Mouse (Mus musculus) central nervous system, embryonic 11.5 days (tissue): ENCODE results near the gene Muc16. TPM values are rescaled to one million over a fixed set of nuclear protein-coding genes. Genes with fewer than 3 reads are reported as not detected.

Experiments used
- polyA plus RNA-seq: library from polyadenylated mRNA; depleted of rRNA; stranded (reverse); fragments of >200 nt; gene quantifications from 2 replicates; pipeline ENCODE4 v1.2.3, GENCODE M21; 2012; rRNA removed

Gene Muc16
- 0.08 and 0.62 TPM in 2 replicates for polyA plus RNA-seq

DNA sequence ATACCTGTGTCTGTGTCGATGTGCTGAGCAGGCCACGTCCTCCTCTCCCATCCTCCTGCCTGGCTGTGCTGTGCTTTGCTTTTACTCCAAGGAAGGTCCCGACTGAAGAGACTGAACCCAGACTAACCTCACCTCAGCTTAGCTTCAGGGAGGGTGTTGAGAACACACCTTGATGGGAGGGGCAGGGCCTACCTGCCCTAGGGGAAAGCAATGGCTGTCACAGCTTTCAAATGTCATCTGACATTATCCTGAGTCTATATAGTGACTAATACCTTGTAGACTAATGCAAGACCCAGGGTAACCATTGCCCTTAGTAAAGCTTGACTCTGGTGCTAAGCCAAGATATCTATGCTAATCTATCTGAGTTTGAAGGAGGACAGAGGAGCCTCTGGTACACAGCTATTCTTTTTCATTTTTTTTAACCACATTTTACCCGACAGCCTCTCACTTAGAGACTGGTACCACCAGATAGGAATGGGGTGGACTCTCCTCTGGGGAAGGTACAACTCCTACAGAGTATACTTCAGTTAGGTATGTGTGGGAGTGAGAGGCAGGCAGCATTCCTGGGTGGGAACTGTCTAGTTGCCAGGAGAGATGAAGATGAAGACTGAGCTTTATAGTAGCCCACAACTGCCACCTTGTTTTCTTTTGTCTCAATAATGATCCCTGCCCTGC is at the start of gene Muc16:
Gene Muc16, minus strand, starts transcription at position 51 of the 675 bp plus-strand sequence.

DNA sequence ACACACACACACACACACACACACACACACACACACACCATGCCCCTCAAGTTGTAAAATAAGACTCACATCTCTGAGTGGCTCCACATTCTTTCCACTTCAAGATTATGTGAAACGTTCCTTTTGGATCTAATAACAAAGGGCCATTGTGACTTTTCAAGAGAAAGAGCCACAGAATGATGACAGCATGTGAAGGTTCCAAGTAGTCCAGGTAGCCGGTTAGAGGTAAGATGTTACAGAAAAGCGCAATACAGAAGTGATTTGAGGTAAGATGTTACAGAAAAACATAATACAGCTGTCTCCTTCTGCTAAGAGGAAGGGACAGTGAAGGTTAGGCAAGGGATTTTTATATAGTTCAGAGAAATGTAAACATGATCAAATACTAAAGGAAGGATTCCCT is 196.2 kb downstream of the Muc16 start, which contains the start of the genes Zfp558 and Mbd3l1:
Gene Zfp558, minus strand, starts transcription at position 101 of the 400 bp plus-strand sequence.
Gene Mbd3l1, plus strand, starts transcription at position 192 of the 400 bp plus-strand sequence.

Other genes starting within 250 kb of the Muc16 start
- not detected in 2 replicates for gene Mbd3l2, start 243.9 kb downstream of the Muc16 start, polyA plus RNA-seq
- 8.2 and 10.4 TPM in 2 replicates for gene Zfp558, start 196.3 kb downstream of the Muc16 start, polyA plus RNA-seq
- gene Mbd3l1, start 196.2 kb downstream of the Muc16 start, polyA plus RNA-seq, result not detected in 2 replicates
- gene Olfr24, start 89.5 kb upstream of the Muc16 start, polyA plus RNA-seq, result not detected in 2 replicates
- gene Olfr828, start 145.0 kb upstream of the Muc16 start, polyA plus RNA-seq, result not detected in 2 replicates
- not detected in 2 replicates for gene Olfr829, start 180.4 kb upstream of the Muc16 start, polyA plus RNA-seq
- gene Olfr830, start 200.2 kb upstream of the Muc16 start, polyA plus RNA-seq, result not detected in 2 replicates